Mouse (Mus musculus) liver, postnatal 0 days (tissue): ENCODE data around the gene Tmprss2. TPM values are rescaled to one million over a fixed set of nuclear protein-coding genes. Genes with fewer than 3 reads are reported as not detected.
A peak's percentile ranks its signal among the peaks of the same experiment; 100 is the strongest.

Source experiments
- ATAC-seq: fragments of 200-750 bp; cut with Nextera tagmentation; 2 replicates; pipeline ENCODE4 v1.8.0; 2017; ENCODE audit warnings: mild to moderate bottlenecking, moderate library complexity
- DNase-seq: peaks from one replicate; pipeline ENCODE4 v3.0.0-alpha.2; 2016
- H3K27ac ChIP-seq: fragments of 300-500 bp; sonication (generic); 2 replicates; pipeline ENCODE4 v1.5.1; 2014; ENCODE audit warnings: antibody characterized with exemption, moderate library complexity, mild to moderate bottlenecking, low read depth
- H3K27me3 ChIP-seq: fragments of 300-500 bp; sonication (generic); 2 replicates; pipeline ENCODE4 v1.6.1; 2014; ENCODE audit warnings: low read length, control low read depth, mixed read lengths; ENCODE audit not compliant: insufficient read depth
- H3K36me3 ChIP-seq: fragments of 300-500 bp; sonication (generic); replicated peaks from 2 replicates; pipeline ENCODE4 v1.6.1; 2014; ENCODE audit warnings: mild to moderate bottlenecking, control low read depth, low read length, moderate library complexity, mixed read lengths; ENCODE audit not compliant: insufficient read depth
- H3K4me1 ChIP-seq: fragments of 300-500 bp; sonication (generic); 2 replicates; pipeline ENCODE4 v1.6.1; 2014; ENCODE audit warnings: antibody characterized with exemption, mild to moderate bottlenecking, control low read depth; ENCODE audit not compliant: insufficient read depth
- H3K4me2 ChIP-seq: fragments of 300-500 bp; sonication (generic); 2 replicates; pipeline ENCODE4 v1.6.1; 2014; ENCODE audit warnings: low read depth, mild to moderate bottlenecking, low read length, moderate library complexity, mixed read lengths
- H3K4me3 ChIP-seq: fragments of 300-500 bp; sonication (generic); 2 replicates; pipeline ENCODE4 v1.5.1; 2014; ENCODE audit warnings: low read depth, low read length
- H3K9ac ChIP-seq: fragments of 300-500 bp; sonication (generic); replicated peaks from 2 replicates; pipeline ENCODE4 v1.6.1; 2014; ENCODE audit warnings: mild to moderate bottlenecking, moderate library complexity
- H3K9me3 ChIP-seq: fragments of 300-500 bp; sonication (generic); 2 replicates; pipeline ENCODE4 v1.6.1; 2016; ENCODE audit warnings: mild to moderate bottlenecking, control low read depth, low read length, mixed read lengths
- CTCF ChIP-seq: sonication (generic); IDR thresholded peaks from 2 replicates; pipeline ENCODE4 v1.5.1; 2016; ENCODE audit warnings: antibody characterized with exemption, low read depth
- EP300 ChIP-seq: IDR thresholded peaks from 2 replicates; pipeline ENCODE4 v1.6.1; 2016; ENCODE audit warnings: antibody characterized with exemption, low read depth, mild to moderate bottlenecking
- WGBS: fragments of 180-500 bp; shearing (Covaris S2); extraction: QIAGEN DNeasy Blood & Tissue Kit; methylation state at CpG from one replicate; pipeline ENCODE4 v1.1.7; 2014; ENCODE audit not compliant: insufficient replicate concordance; 5-methylcytosine and 5-hydroxymethylcytosine counted together
- polyA plus RNA-seq: library from polyadenylated mRNA; unstranded; fragments of >200 nt; fragmentation: Nextera tagmentation; extraction: Ambion mirVana; gene quantifications from 2 replicates; pipeline ENCODE4 v1.2.1, GENCODE M21; 2015

Tmprss2 gene
- polyA plus RNA-seq, 1 experiment from 2014 or later: 4.3 TPM

DNA sequence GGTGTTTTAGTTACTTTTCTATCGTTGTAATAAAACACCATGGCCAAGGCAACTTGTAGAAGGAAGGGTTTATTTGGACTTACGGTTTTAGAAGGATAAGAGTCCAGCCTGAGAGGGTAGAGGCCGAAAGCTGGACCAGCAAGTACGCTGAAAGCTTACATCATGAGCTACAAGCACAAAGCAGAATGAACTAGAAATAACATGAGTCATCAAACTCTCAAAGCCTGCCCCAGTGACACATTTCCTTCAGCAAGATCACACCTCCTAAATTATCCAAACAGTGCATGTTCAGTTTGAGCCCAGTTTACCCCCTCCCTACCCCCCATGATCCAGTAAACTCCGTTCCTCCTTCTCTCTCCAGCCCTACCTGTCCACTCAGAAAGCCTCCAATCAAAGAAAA lies 77.2 kb downstream of the Tmprss2 start:
- H3K9ac ChIP-seq: no peak overlapping the region
- WGBS: 75% methylated on average over 5 of the region's 5 CpGs
- ATAC-seq (no peak), DNase-seq (no peak)
- H3K36me3 ChIP-seq: 0 out of 2 replicates have a peak, but pooled peaks cover 5% of the 10 kb centered on the region
- TF ChIP-seq EP300: no peak
- TF ChIP-seq CTCF: no peak
- peak overlapping the region; percentile 72; the same call in 1 of the 2 replicates for H3K4me2 ChIP-seq
- H3K27me3 ChIP-seq: no peaks in the 10 kb centered on the region
- peak overlapping the region; percentile 98 for H3K27ac ChIP-seq
- peaks cover 35% of the 10 kb centered on the region for H3K4me1 ChIP-seq
- no peak overlapping the region for H3K4me3 ChIP-seq
- no peaks in the 10 kb centered on the region for H3K9me3 ChIP-seq

GRCm38 (mm10) chr16:97533126-97533525 lies 77.9 kb downstream of the Tmprss2 start:
- no peak overlapping the region for H3K4me2 ChIP-seq
- DNase-seq: no peak
- H3K27ac ChIP-seq: no peak overlapping the region
- no peaks in the 10 kb centered on the region for H3K36me3 ChIP-seq
- no peaks in the 10 kb centered on the region for H3K27me3 ChIP-seq
- no peaks in the 10 kb centered on the region for H3K9me3 ChIP-seq
- peaks cover 31% of the 10 kb centered on the region for H3K4me1 ChIP-seq
- no peak overlapping the region for H3K9ac ChIP-seq
- H3K4me3 ChIP-seq: no peak overlapping the region
- ATAC-seq: no peak
- TF ChIP-seq EP300: no peak
- no peak for TF ChIP-seq CTCF
- 75% methylated on average over 1 of the region's 1 CpGs for WGBS

GRCm38 (mm10) chr16:97529241-97529640 lies 81.8 kb downstream of the Tmprss2 start:
- no peaks in the 10 kb centered on the region for H3K9me3 ChIP-seq
- ATAC-seq: no peak
- no peak overlapping the region for H3K9ac ChIP-seq
- H3K4me3 ChIP-seq: no peak overlapping the region
- H3K4me2 ChIP-seq: no peak overlapping the region
- WGBS: 82% methylated on average over 2 of the region's 2 CpGs
- no peaks in the 10 kb centered on the region for H3K27me3 ChIP-seq
- no peak overlapping the region for H3K27ac ChIP-seq
- peaks cover 3% of the 10 kb centered on the region for H3K4me1 ChIP-seq
- TF ChIP-seq EP300 (no peak), CTCF (no peak)
- no peak for DNase-seq
- no peaks in the 10 kb centered on the region for H3K36me3 ChIP-seq

- Histone ChIP-seq H3K27me3 (no peaks in the 10 kb centered on the region), H3K36me3 (no peaks in the 10 kb centered on the region), H3K4me2 (no peak overlapping the region), H3K4me3 (no peak overlapping the region), H3K27ac (no peak overlapping the region), H3K9ac (no peak overlapping the region), H3K4me1 (peaks cover 4% of the 10 kb centered on the region; the same call in 1 of the 2 replicates), H3K9me3 (no peaks in the 10 kb centered on the region)
- 4% methylated on average over 1 of the region's 1 CpGs for WGBS
- ATAC-seq (peak; percentile 56; the same call in 1 of the 2 replicates), DNase-seq (peak; percentile 70)
- TF ChIP-seq EP300 (no peak), CTCF (peak; percentile 84)
Measured at GRCm38 (mm10) chr16:97523024-97523423, 88.0 kb downstream of the Tmprss2 start.

DNA sequence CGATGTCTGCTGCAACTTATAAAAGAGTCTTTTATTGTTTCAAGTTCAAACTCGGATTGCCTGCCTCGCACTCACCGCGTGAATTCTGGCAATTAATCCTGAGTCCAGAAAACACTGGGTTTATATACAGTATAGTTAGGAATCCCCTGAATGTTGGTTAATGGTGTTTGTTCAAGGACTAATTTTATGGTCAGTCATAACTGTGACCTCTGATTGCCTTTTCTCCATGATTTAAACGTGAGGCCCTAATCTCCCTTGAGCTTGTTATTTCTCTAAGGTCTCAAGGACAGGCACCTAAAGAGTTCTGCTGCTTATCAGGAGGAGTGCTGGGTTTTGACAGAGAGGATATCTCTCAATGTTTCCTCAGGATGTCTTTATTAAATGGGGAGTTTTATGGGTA lies 89.0 kb downstream of the Tmprss2 start:
- no peaks in the 10 kb centered on the region for H3K9me3 ChIP-seq
- H3K27ac ChIP-seq: no peak overlapping the region
- DNase-seq: no peak
- H3K4me3 ChIP-seq: no peak overlapping the region
- ATAC-seq: no peak
- H3K9ac ChIP-seq: no peak overlapping the region
- no peak overlapping the region for H3K4me2 ChIP-seq
- 65% methylated on average over 6 of the region's 6 CpGs for whole genome bisulfite sequencing
- TF ChIP-seq CTCF (no peak), EP300 (no peak)
- no peaks in the 10 kb centered on the region for H3K36me3 ChIP-seq
- H3K27me3 ChIP-seq: no peaks in the 10 kb centered on the region
- H3K4me1 ChIP-seq: peaks cover 7% of the 10 kb centered on the region

DNA sequence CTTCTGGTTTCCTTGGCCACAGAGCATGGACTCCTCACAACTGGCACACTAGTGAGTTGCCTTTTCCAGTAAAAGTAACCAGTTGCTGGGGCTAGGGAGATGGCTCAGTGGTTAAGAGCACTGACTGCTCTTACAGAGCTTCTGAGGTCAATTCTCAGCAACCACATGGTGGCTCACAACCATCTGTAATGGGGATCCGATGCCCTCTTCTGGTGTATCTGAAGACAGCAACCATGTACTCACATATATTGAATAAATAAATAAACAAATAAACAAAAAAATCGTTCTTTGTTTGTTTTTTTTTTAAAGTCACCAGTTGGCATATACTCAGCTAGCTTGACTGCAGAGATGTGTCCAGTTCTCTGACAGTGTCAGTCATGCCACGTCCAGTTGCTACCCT lies 94.7 kb downstream of the Tmprss2 start:
- 62% methylated on average over 3 of the region's 3 CpGs for WGBS
- no peaks in the 10 kb centered on the region for H3K9me3 ChIP-seq
- no peak overlapping the region for H3K9ac ChIP-seq
- H3K27ac ChIP-seq: no peak overlapping the region
- no peak overlapping the region for H3K4me2 ChIP-seq
- TF ChIP-seq CTCF (0 out of 2 replicates have a peak, but pooled peaks have one; percentile 11), EP300 (no peak)
- DNase-seq (no peak), ATAC-seq (no peak)
- H3K4me3 ChIP-seq: no peak overlapping the region
- no peaks in the 10 kb centered on the region for H3K36me3 ChIP-seq
- H3K27me3 ChIP-seq: no peaks in the 10 kb centered on the region
- peaks cover 7% of the 10 kb centered on the region for H3K4me1 ChIP-seq

Other genes starting within 250 kb of the Tmprss2 start
- gene Mx1, start 148.3 kb downstream of the Tmprss2 start, polyA plus RNA-seq: 0.63 and 1.0 TPM in 2 replicates
- 0.15 TPM in 1 of 2 replicates, not detected in the other for gene Fam3b, start 96.4 kb downstream of the Tmprss2 start, polyA plus RNA-seq
- 2.2 and 2.4 TPM in 2 replicates for gene Ripk4, start 152.6 kb upstream of the Tmprss2 start, polyA plus RNA-seq
- 1.6 TPM in 2 replicates for gene Prdm15, start 240.7 kb upstream of the Tmprss2 start, polyA plus RNA-seq